Mouse (Mus musculus) olfactory bulb, adult 2 months (tissue): ENCODE results near the gene Slc4a10.

Experiments
- CTCF ChIP-seq: fragments of 200-500 bp; IDR thresholded peaks from 2 replicates; pipeline ENCODE4 v1.5.1; 2012; ENCODE audit warnings: low read depth, mild to moderate bottlenecking, low read length, moderate library complexity; ENCODE audit not compliant: insufficient read depth
- POLR2A ChIP-seq: fragments of 200-500 bp; IDR thresholded peaks from 2 replicates; pipeline ENCODE4 v1.6.1; 2012; ENCODE audit warnings: mild to moderate bottlenecking, low read depth, low read length, moderate library complexity; ENCODE audit not compliant: insufficient read depth

DNA sequence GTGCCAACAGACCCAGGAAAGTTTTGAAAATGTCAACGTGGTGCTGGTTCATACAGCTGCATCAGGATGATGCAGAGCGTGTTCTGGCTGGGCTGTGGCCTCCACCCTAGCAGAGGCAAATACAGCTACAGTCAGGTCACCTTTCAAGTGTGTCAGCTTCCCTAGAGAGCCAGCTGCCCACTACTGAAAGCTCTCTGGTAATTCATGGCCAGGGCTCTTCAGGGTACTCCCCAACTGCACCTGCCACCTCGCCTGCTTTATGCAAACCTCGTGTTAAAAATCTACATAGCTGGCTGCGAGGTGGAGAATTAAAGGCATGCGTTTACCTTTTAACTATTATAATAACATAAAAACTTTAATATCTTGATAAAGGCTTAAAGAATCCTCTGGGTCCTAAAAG lies 298.1 kb downstream of the Slc4a10 start:
- TF ChIP-seq CTCF (no peak), POLR2A (no peak)
